Mouse (Mus musculus): ENCODE data around the gene Gstp2. TPM values are rescaled to one million over a fixed set of nuclear protein-coding genes. Genes with fewer than 3 reads are reported as not detected.
"Not testable (repeated sequence)": the region's sequence is repeated elsewhere in the genome, so short reads cannot be mapped to it uniquely, and the experiment has no call there.

The Gstp2 gene
- polyA plus RNA-seq, 1 experiment from 2014 or later: 7.3 TPM

- Histone ChIP-seq H3K4me1 (ENCODE audit: insufficient read depth, low read depth, low read length) (no peaks in the 10 kb centered on the region), H3K27me3 (replicated peaks; ENCODE audit: insufficient read depth, low read length) (no peaks in the 10 kb centered on the region), H3K9ac (replicated peaks; ENCODE audit: low read depth) (no peak overlapping the region), H3K9me3 (ENCODE audit: low read length) (no peaks in the 10 kb centered on the region), H3K27ac (ENCODE audit: low read length) (no peak overlapping the region), H3K4me2 (replicated peaks; ENCODE audit: low read depth, low read length) (no peak overlapping the region), H3K4me3 (ENCODE audit: low read depth, low read length) (no peak overlapping the region), H3K36me3 (ENCODE audit: insufficient read depth, low read length) (no peaks in the 10 kb centered on the region)
- ATAC-seq (no peak), DNase-seq (ENCODE audit: low spot score) (no peak)
- TF ChIP-seq EP300 (IDR thresholded peaks at IDR 0.05) (no peak), CTCF (IDR thresholded peaks at IDR 0.05) (no peak)
Measured at GRCm38 (mm10) chr19:4066877-4067276, 21.1 kb upstream of the Gstp2 start.

GRCm38 (mm10) chr19:4066280-4066679 lies 20.5 kb upstream of the Gstp2 start:
- peak; percentile 54 for ATAC-seq
- Histone ChIP-seq H3K36me3 (ENCODE audit: insufficient read depth, low read length) (no peaks in the 10 kb centered on the region), H3K27ac (ENCODE audit: low read length) (no peak overlapping the region), H3K4me2 (replicated peaks; ENCODE audit: low read depth, low read length) (no peak overlapping the region), H3K4me3 (ENCODE audit: low read depth, low read length) (no peak overlapping the region), H3K27me3 (replicated peaks; ENCODE audit: insufficient read depth, low read length) (no peaks in the 10 kb centered on the region), H3K9me3 (ENCODE audit: low read length) (no peaks in the 10 kb centered on the region), H3K9ac (replicated peaks; ENCODE audit: low read depth) (no peak overlapping the region), H3K4me1 (ENCODE audit: insufficient read depth, low read depth, low read length) (no peaks in the 10 kb centered on the region)
- no peak for TF ChIP-seq EP300 (IDR thresholded peaks at IDR 0.05)
- no peak for TF ChIP-seq CTCF (IDR thresholded peaks at IDR 0.05)
- 55% methylated on average over 6 of the region's 6 CpGs for WGBS
- DNase-seq (ENCODE audit: low spot score): peak; percentile 58

- 0% methylated on average over 2 of the region's 11 CpGs for WGBS
- not testable (repeated sequence) for H3K27me3 ChIP-seq (replicated peaks; ENCODE audit: insufficient read depth, low read length); H3K4me3 ChIP-seq (ENCODE audit: low read depth, low read length); H3K36me3 ChIP-seq (ENCODE audit: insufficient read depth, low read length); H3K9ac ChIP-seq (replicated peaks; ENCODE audit: low read depth); DNase-seq (ENCODE audit: low spot score); H3K4me1 ChIP-seq (ENCODE audit: insufficient read depth, low read depth, low read length); H3K27ac ChIP-seq (ENCODE audit: low read length); ATAC-seq; H3K9me3 ChIP-seq (ENCODE audit: low read length); H3K4me2 ChIP-seq (replicated peaks; ENCODE audit: low read depth, low read length)
Measured at GRCm38 (mm10) chr19:4064501-4064900, 18.7 kb upstream of the Gstp2 start.

GRCm38 (mm10) chr19:4063357-4063756 lies 17.5 kb upstream of the Gstp2 start:
- not testable (repeated sequence) for H3K27ac ChIP-seq (ENCODE audit: low read length); H3K4me3 ChIP-seq (ENCODE audit: low read depth, low read length); H3K4me1 ChIP-seq (ENCODE audit: insufficient read depth, low read depth, low read length); H3K36me3 ChIP-seq (ENCODE audit: insufficient read depth, low read length); H3K4me2 ChIP-seq (replicated peaks; ENCODE audit: low read depth, low read length); H3K27me3 ChIP-seq (replicated peaks; ENCODE audit: insufficient read depth, low read length); ATAC-seq; H3K9me3 ChIP-seq (ENCODE audit: low read length); H3K9ac ChIP-seq (replicated peaks; ENCODE audit: low read depth); DNase-seq (ENCODE audit: low spot score)
- 68% methylated on average over 2 of the region's 4 CpGs for WGBS

- DNase-seq (ENCODE audit: low spot score): no peak
- TF ChIP-seq EP300 (IDR thresholded peaks at IDR 0.05) (no peak), CTCF (IDR thresholded peaks at IDR 0.05) (no peak)
- Histone ChIP-seq H3K4me2 (replicated peaks; ENCODE audit: low read depth, low read length) (no peak overlapping the region), H3K27me3 (replicated peaks; ENCODE audit: insufficient read depth, low read length) (no peaks in the 10 kb centered on the region), H3K9me3 (ENCODE audit: low read length) (no peaks in the 10 kb centered on the region), H3K4me1 (ENCODE audit: insufficient read depth, low read depth, low read length) (no peaks in the 10 kb centered on the region), H3K9ac (replicated peaks; ENCODE audit: low read depth) (no peak overlapping the region), H3K36me3 (ENCODE audit: insufficient read depth, low read length) (no peaks in the 10 kb centered on the region), H3K4me3 (ENCODE audit: low read depth, low read length) (no peak overlapping the region), H3K27ac (ENCODE audit: low read length) (no peak overlapping the region)
- no peak for ATAC-seq
- WGBS: 86% methylated on average over 6 of the region's 6 CpGs
Measured at GRCm38 (mm10) chr19:4060899-4061465, 15.2 kb upstream of the Gstp2 start.

GRCm38 (mm10) chr19:4060044-4060898 lies 14.4 kb upstream of the Gstp2 start:
- not testable (repeated sequence) for ATAC-seq; H3K9me3 ChIP-seq (ENCODE audit: low read length); H3K4me3 ChIP-seq (ENCODE audit: low read depth, low read length); H3K27ac ChIP-seq (ENCODE audit: low read length); H3K27me3 ChIP-seq (replicated peaks; ENCODE audit: insufficient read depth, low read length); H3K36me3 ChIP-seq (ENCODE audit: insufficient read depth, low read length); H3K4me1 ChIP-seq (ENCODE audit: insufficient read depth, low read depth, low read length); H3K4me2 ChIP-seq (replicated peaks; ENCODE audit: low read depth, low read length); H3K9ac ChIP-seq (replicated peaks; ENCODE audit: low read depth); DNase-seq (ENCODE audit: low spot score)
- 88% methylated on average over 8 of the region's 8 CpGs for WGBS
